Mouse (Mus musculus): ENCODE results near the gene Serping1.
"Not testable (repeated sequence)": the region's sequence is repeated elsewhere in the genome, so short reads cannot be mapped to it uniquely, and the experiment has no call there.

Gene Serping1

DNA sequence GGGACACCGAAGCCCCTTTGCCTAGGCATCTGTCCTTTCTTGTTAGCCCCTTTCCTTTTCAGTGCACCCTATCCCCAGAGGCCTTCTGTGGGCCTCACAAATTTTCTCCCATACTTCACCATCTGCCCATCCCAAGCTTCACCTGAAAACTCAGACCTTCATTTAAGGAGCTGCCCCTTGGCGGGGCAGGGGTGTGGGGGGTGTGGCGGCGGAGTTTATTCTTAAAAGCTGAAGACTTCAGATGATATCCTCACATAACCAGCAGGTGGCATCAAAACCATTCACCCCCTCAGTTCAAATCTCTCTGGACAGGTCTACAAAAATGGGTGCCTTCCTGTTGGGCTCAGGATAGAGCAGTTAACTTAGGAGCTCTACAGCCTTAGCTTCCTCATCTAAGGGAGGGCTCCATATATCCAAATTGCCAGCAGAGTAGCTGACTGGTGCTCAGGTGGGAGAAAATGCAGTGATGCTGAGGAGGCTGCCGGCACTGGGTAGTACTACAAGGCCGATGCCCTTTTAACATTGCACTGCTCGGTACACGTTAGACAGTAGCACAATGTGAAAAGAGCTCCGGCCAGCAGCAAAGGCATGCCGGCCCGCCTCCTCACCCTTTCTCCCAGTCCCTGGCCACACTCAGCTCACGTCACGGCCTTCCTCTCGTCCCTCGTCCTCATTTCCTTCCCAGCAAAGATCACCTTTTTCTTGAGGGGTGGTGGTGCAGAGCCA lies 34.5 kb downstream of the Serping1 start:
- DNase-seq (ENCODE audit: low spot score in 2 of 2) = no peak

- no peak for DNase-seq (ENCODE audit: low spot score in 2 of 2)
Observed at GRCm38 (mm10) chr2:84738271-84738911, 36.9 kb downstream of the Serping1 start.

DNA sequence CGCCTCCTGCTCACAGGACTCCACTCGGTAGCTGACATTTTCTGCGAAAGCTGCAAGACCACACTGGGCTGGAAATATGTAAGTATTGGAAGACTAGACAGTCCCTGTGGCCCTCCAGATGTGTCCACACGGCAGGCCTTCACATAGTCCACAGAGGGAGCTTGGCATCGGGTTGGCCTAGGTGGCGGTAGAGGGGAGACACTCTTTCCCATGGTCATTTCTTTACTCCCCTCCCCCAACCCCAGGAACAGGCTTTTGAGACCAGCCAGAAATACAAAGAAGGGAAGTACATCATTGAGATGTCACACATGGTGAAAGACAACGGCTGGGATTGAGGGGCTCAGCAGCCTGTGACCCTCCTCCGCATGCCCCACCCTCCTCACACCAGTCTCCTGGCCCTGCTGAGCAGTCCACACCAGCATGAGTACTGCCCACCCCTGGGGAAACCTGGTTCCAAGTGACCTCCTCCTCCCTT lies 37.8 kb downstream of the Serping1 start:
- DNase-seq (ENCODE audit: low spot score in 2 of 2) = no peak

DNA sequence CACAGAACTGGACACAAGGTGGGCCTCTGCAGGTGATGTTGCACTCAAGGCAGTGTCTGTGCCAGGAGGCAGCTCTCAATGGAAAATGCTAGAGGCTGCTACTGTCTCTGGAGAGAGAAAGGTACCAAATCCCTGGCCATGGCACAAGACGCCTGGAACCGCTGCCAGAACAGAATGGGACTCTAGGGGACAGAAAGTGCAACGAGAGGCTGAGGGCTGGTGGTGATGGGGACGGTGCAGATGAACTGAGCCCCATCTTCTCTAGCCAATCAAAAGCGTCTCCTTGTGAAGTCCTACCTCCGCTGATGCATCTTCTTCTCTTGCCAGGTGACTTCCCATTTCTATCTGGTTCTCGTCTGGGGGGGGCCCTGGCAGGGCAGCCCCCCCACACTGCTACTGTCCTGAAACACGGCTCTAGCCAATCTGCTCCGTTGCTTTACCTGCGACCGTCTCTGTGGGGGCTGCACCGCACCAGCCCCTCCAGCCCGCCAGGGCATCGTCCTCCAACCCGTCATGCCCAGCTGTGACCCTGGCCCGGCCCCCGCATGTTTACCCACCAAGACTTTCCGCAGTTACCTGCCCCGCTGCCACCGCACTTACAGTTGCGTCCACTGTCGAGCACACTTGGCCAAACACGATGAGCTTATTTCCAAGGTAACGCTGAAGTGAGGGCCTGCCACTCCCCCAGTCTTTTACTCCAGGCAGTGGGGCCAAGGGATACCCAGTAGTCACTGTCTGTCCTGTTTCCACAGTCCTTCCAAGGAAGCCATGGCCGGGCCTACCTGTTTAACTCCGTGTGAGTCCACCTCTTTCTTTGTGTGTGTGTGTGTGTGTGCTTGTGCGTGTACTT lies 38.7 kb downstream of the Serping1 start:
- DNase-seq (ENCODE audit: low spot score in 2 of 2) = no peak

- DNase-seq (ENCODE audit: low spot score in 2 of 2) = no peak
Observed at GRCm38 (mm10) chr2:84735346-84735920, 39.8 kb downstream of the Serping1 start.

DNA sequence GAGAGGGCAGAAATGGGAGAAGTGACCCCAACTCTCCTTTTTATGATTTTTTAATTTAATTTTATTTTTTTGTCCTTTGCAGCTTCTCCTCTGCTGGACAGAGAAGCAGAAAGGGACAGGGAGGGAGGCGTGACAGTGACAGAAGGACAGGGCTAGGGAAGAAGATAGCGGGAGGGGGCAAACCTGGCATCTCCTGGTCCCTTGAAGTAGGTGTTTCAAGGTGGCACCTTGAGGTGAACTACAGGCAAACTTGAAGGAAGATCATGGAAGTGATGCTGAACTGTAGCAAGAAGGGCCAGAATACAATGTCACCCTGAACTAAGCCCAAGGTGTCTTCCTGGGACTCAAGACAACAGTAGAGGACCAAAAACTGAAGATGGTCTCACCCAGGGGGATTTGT lies 40.3 kb downstream of the Serping1 start:
- no peak for DNase-seq (ENCODE audit: low spot score in 2 of 2)

DNA sequence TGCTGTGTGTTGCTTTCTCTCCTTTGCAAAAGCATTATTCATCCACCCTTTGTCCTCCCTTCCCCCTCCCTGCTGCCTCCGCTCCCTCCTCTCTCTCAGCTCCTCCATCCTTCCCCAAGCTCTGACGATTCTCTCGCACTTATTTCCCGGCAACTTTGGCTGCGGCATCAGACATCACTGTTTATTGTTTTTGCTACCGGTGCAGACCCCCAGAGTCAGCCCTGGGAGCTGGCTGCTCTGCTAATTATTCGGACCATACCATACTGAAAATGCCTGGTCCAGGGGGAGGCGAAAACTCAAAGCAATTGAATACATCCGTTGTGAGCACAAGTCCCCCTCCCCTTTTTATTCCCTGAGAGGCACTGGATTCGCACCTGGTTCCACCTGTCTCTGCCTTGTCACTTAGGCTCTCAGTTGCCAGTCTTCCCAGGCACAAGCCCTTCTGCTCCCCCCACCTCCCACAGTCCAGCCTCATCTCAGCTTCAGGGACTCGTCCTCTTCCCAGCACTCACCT lies 40.8 kb downstream of the Serping1 start:
- DNase-seq (ENCODE audit: low spot score in 2 of 2) = no peak

- DNase-seq (ENCODE audit: low spot score in 2 of 2) = peak; percentile 61 to 64
Observed at GRCm38 (mm10) chr2:84733579-84734300, 41.5 kb downstream of the Serping1 start, which contains the start of gene Ypel4. Ypel4 (plus strand) TSS chr2:84734058.

GRCm38 (mm10) chr2:84732394-84732793 lies 42.9 kb downstream of the Serping1 start:
- no peak for DNase-seq (ENCODE audit: low spot score in 2 of 2)

DNA sequence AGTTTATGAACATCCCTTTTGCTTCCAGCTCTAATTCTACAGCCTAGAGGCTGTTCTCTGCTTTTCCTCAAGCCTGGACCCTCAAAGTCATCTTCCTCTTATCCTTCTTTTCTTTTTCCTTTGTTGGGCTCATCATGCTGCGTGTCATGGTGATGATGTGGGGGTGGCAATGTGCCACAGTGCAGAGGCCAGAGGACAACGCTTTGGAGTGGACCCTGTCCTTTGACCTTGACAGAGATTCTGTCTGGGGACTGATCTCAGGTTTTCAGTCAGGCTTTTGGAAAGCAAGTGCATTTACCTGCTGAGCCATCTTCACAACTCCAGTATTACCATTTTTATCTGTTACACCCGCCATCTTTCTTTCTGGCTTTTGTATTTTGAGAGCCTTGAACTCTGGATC lies 44.0 kb downstream of the Serping1 start:
- DNase-seq (ENCODE audit: low spot score in 2 of 2) = no peak

GRCm38 (mm10) chr2:84728191-84728590 lies 47.1 kb downstream of the Serping1 start:
- DNase-seq (ENCODE audit: low spot score in 2 of 2) = not testable (repeated sequence)

DNA sequence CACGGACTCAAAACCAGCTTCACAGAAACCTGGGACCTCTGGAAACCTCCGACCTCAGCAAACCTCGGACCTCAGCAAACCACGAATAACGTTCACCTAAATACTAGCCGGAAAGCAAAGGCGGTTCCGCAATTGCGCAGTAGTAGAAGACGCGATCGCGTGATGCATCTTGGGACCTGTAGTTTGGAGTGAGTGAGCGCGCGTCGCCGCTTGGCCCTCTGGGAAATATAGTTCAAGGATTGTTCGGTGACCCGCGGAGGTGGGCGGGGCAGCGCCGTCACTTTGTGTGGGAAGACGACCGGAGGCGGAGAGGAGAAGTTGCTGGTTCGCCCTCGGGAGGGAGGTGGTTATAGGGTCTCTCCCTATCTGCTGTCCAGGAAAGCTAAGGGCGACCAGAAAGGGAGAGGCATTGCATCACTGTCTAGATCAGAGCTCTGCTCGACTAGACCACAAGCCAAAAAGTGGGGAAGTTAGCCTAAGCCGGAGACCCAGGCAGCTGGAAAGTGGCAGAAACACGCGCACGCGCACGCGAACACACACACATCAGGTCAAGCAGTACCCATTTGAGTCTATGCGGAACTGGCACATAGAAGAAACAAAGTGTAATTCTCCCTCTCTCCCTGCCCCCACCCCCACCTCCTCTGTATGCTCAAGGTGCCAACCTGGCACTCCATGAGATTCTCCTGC lies 47.9 kb downstream of the Serping1 start, which contains the start of gene Clp1:
Gene Clp1 (minus strand): TSS at position 179 of the 687 bp plus-strand sequence.
- DNase-seq (ENCODE audit: low spot score in 2 of 2) = peak; percentile 94 to 97

- DNase-seq (ENCODE audit: low spot score in 2 of 2) = no peak
Observed at GRCm38 (mm10) chr2:84726716-84727115, 48.5 kb downstream of the Serping1 start.

DNA sequence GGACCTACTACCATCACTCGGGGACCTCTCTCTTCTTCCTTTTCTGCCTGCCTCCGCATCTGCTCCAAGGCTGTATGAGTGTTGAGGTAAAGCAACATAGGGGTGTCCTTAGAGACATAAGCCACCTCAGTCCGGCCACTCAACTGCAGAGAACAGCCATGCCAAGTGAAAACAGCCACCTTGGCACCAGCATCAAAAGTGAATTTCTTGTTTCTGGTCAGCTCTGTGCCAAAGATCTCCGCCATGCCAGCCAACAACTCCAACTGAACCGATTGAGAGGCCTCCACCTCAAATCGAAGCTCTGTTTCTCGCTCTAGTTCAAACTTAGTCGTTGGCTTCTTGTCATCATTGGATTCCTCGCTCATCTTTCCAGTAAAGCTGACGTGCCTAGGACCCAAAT lies 49.5 kb downstream of the Serping1 start:
- no peak for DNase-seq (ENCODE audit: low spot score in 2 of 2)

- no peak for DNase-seq (ENCODE audit: low spot score in 2 of 2)
Observed at GRCm38 (mm10) chr2:84723856-84724255, 51.4 kb downstream of the Serping1 start.

DNA sequence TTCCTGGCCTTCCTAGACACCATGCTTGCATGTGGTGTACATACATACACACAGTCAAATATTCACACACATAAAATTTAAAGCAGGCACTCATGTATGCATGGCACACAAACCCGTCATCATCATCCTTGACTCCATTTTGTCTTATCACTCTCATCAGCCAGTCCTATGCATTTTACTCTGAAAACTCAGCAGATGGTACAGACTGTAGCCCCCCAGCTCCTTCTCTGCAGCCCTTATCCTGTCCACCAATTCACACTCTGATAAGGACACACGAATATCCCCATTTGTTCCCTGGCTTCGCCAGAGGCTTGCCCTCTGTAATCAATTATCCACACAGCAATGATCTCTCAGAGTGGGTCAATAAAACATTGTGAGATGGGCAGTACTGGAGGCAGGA lies 54.1 kb downstream of the Serping1 start:
- no peak for DNase-seq (ENCODE audit: low spot score in 2 of 2)

DNA sequence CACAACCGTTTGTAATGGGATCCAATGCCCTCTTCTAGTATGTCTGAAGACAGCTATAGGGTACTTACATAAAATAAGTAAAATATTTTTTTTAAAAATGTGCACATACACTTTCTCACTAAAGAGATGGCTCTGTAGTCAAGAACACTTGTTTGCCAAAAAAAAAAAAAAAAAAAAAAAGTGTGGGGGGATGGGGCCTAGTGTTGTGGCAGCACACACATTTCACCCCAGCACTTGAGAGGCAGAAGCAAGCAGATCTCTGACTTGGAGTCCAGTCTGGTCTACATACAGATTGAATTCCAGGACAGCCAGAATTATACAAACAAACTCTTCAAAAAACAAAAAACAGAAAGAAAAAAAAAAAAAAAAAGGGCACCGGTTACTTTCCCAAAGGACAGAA lies 54.5 kb downstream of the Serping1 start:
- DNase-seq (ENCODE audit: low spot score in 2 of 2) = no peak

DNA sequence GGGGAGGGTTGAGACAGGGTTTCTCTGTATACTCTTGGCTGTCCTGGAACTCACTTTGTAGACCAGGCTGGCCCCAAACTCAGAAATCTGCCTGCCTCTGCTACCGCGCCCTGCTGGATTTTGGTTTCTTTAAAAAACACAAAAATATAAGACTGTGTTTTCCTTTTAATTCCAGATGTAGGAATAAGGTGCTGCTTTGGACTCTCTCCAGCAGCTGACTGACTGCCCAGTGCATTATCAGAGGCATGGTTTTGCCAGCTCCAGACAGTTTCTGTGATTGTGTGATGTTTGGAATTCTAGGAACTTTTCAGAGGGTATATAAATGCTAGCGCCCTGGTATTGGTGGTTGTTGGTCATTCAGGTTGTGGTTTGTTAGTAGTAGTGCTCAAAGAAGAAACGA lies 57.9 kb downstream of the Serping1 start:
- no peak for DNase-seq (ENCODE audit: low spot score in 2 of 2)

DNA sequence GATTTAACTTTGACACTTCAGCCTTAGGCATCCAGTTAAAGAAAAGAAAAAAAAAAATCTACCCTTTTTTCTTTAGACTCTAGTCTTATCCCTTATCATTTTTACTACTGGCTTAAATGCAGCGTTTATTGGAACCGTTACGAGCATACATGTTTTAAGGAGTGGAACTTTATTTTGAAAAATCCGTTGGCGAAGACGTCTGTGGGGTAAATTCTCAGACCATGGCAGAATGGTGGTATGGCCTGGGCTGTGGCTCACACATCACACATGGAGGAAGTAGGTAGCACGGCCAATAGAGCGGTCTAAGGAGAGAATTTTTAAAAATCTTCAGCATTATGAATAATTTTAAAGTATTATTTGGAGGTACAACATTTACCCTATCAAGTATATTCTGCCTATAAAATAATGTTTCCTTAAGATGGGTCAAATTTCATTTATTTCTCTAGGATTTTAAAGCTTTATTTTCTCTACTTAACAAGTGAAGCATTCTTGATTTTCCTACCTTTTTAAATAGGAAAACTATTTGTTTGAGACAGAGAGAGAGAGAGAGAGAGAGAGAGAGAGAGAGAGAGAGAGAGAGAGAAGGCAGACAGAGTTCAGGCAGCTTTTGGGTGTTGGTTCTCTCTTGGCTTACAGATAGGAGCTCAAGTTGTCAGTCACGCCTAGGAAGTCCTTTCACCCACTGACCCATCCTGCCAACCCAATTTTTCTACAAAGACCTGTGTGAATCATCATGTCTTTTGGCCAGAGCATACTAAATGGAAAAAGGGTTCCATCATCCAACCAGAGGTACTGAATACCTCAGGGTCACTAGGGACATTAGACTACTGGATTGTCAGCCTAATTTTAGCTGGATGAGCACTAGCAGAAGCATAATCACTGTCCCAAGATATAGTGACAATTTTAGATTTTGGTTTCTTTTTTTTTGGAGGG lies 58.6 kb downstream of the Serping1 start:
- DNase-seq (ENCODE audit: low spot score in 2 of 2) = no peak
